Mouse (Mus musculus) spleen, adult 12 weeks (tissue): ENCODE measurements around the gene Armcx3.
"Not testable (repeated sequence)": the region's sequence is repeated elsewhere in the genome, so short reads cannot be mapped to it uniquely, and the experiment has no call there.

Experiments used
- DNase-seq: peaks from one replicate; pipeline ENCODE4 v3.0.0; 2022; ENCODE audit warnings: low spot score

The Armcx3 gene

GRCm38 (mm10) chrX:134756434-134757292 lies at the start of gene Armcx3:
Gene Armcx3, plus strand, starts transcription at chrX:134756595.
- no peak for DNase-seq

- DNase-seq = no peak
Observed at GRCm38 (mm10) chrX:134716863-134717262, 39.5 kb upstream of the Armcx3 start.

GRCm38 (mm10) chrX:134717752-134718308 lies 38.6 kb upstream of the Armcx3 start, which contains the start of gene Armcx1:
Gene Armcx1, plus strand, starts transcription at chrX:134717963.
- DNase-seq = no peak

- no peak for DNase-seq
Observed at GRCm38 (mm10) chrX:134718524-134718923, 37.9 kb upstream of the Armcx3 start.

- not testable (repeated sequence) for DNase-seq
Observed at GRCm38 (mm10) chrX:134723762-134724161, 32.6 kb upstream of the Armcx3 start.

- DNase-seq = no peak
Observed at GRCm38 (mm10) chrX:134729778-134730177, 26.6 kb upstream of the Armcx3 start.

- DNase-seq = no peak
Observed at GRCm38 (mm10) chrX:134737796-134738195, 18.6 kb upstream of the Armcx3 start.

- no peak for DNase-seq
Observed at GRCm38 (mm10) chrX:134739160-134739559, 17.2 kb upstream of the Armcx3 start.

- DNase-seq = no peak
Observed at GRCm38 (mm10) chrX:134741862-134742261, 14.5 kb upstream of the Armcx3 start.

GRCm38 (mm10) chrX:134746459-134746858 lies 9.9 kb upstream of the Armcx3 start:
- no peak for DNase-seq

GRCm38 (mm10) chrX:134750764-134751592 lies 5.4 kb upstream of the Armcx3 start, which contains the start of gene Armcx6:
Gene Armcx6, minus strand, starts transcription at chrX:134751417.
- peak; percentile 36 for DNase-seq

GRCm38 (mm10) chrX:134751910-134752309 lies 4.5 kb upstream of the Armcx3 start:
- DNase-seq = no peak

- no peak for DNase-seq
Observed at GRCm38 (mm10) chrX:134752584-134752983, 3.8 kb upstream of the Armcx3 start.

GRCm38 (mm10) chrX:134757293-134757995 lies 1.0 kb downstream of the Armcx3 start:
- DNase-seq = no peak

GRCm38 (mm10) chrX:134763428-134764198 lies 7.2 kb downstream of the Armcx3 start:
- DNase-seq = not testable (repeated sequence)

GRCm38 (mm10) chrX:134787728-134788127 lies 31.3 kb downstream of the Armcx3 start:
- DNase-seq = no peak

- DNase-seq = no peak
Observed at GRCm38 (mm10) chrX:134807833-134808754, 51.7 kb downstream of the Armcx3 start.

- no peak for DNase-seq
Observed at GRCm38 (mm10) chrX:134808755-134809224, 52.4 kb downstream of the Armcx3 start, which contains the start of gene Armcx2. Gene Armcx2, minus strand, starts transcription at chrX:134809221.
